ENCODE assay signal across 12 mouse cellular contexts in the genomic region with DNA sequence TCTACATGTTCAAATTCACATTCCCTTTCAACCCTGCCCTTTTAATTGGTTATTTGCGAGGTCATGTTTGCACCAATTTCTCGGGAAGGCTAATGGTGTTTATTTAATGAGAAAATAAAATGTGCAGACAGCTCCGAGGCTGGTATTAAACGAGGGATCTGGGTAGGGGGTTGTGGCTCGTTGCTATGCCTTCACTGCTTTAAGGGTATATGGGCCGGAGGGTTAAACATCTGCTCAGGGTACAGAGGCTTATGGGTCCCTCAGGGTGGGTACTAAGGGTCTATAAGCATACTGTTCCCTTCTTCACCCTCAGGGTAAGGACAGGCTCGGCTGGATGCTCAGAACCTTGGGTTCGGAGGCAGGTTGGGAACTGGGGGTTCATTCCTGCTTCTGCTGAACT.
DNase-seq lines count a peak whose midpoint lies in the region; ATAC-seq lines count a peak whose summit lies in the region.
"Had no signal": no experiment of that assay in that cellular context is flagged by ENCODE, and none has a peak within 500 bp of the region (broad histone marks: within the 10 kb centered on the region; RNA-seq: fewer than 3 reads in every experiment).

No protein-coding gene starts in this region.

- H3K4me2 ChIP-seq in heart, embryonic 11.5 days: no peak overlapping the region
- H3K4me2 ChIP-seq in hindbrain, embryonic 14.5 days (replicated peaks): no peak overlapping the region
- no peak overlapping the region for H3K4me2 ChIP-seq in midbrain, embryonic 15.5 days
- H3K4me2 ChIP-seq: lung, embryonic 15.5 days had no signal

- 0 out of 2 replicates have a peak overlapping the region, but pooled peaks have one; percentile 1 for H3K9ac ChIP-seq in heart, embryonic 11.5 days (ENCODE audit: low read depth, low read length)
- no peak overlapping the region for H3K9ac ChIP-seq in hindbrain, embryonic 14.5 days
- H3K9ac ChIP-seq in midbrain, embryonic 15.5 days: no peak overlapping the region
- H3K9ac ChIP-seq: lung, embryonic 15.5 days had no signal

- no peak for ATAC-seq in heart, embryonic 11.5 days (replicated peaks; ENCODE audit: insufficient number of reproducible peaks, low FRiP score, low TSS enrichment)
- no peak for ATAC-seq in hindbrain, embryonic 14.5 days (ENCODE audit: low FRiP score)
- no peak for ATAC-seq in midbrain, embryonic 15.5 days (replicated peaks)
- ATAC-seq in megakaryocyte, adult 5-6 weeks (ENCODE audit: poor library complexity, severe bottlenecking): no peak
- no peak for ATAC-seq in CD4-positive, CD25-positive, alpha-beta regulatory T cell, adult 4 months

- no peaks in the 10 kb centered on the region for H3K9me3 ChIP-seq in heart, embryonic 11.5 days (replicated peaks; ENCODE audit: control insufficient read depth, low read length)
- H3K9me3 ChIP-seq in hindbrain, embryonic 14.5 days (ENCODE audit: control insufficient read depth, low read length): no peaks in the 10 kb centered on the region
- no peaks in the 10 kb centered on the region for H3K9me3 ChIP-seq in midbrain, embryonic 15.5 days
- H3K9me3 ChIP-seq: lung, embryonic 15.5 days had no signal

- DNase-seq in heart, postnatal 10 days: no peak
- DNase-seq in forelimb bud, embryonic 11.5 days (ENCODE audit: low read depth, low spot score): peak; percentile 44
- no peak for DNase-seq in hindbrain, embryonic 14.5 days (ENCODE audit: low spot score)
- no peak for DNase-seq in layer of hippocampus, adult 18-20 months (ENCODE audit: low spot score in 2 of 2)
- DNase-seq: cerebellum, adult 11-12 months; gastrocnemius, postnatal 14 days; thymus, adult 2 months had no signal

- H3K36me3 ChIP-seq in heart, embryonic 11.5 days (ENCODE audit: control insufficient read depth, insufficient read depth, low read length): no peaks in the 10 kb centered on the region; the same call in 1 of the 2 replicates
- no peaks in the 10 kb centered on the region for H3K36me3 ChIP-seq in hindbrain, embryonic 14.5 days (replicated peaks; ENCODE audit: control insufficient read depth, insufficient read depth)
- no peaks in the 10 kb centered on the region for H3K36me3 ChIP-seq in midbrain, embryonic 15.5 days (replicated peaks)
- H3K36me3 ChIP-seq: lung, embryonic 15.5 days had no signal

- H3K4me3 ChIP-seq in heart, embryonic 11.5 days (ENCODE audit: low read depth, low read length): no peak overlapping the region
- H3K4me3 ChIP-seq in hindbrain, embryonic 14.5 days (replicated peaks; ENCODE audit: low read length): no peak overlapping the region
- no peak overlapping the region for H3K4me3 ChIP-seq in midbrain, embryonic 15.5 days
- H3K4me3 ChIP-seq: lung, embryonic 15.5 days had no signal

- H3K4me1 ChIP-seq in heart, embryonic 11.5 days (ENCODE audit: control insufficient read depth, insufficient read depth, low read length): peaks cover 70% of the 10 kb centered on the region
- peaks cover 47% of the 10 kb centered on the region for H3K4me1 ChIP-seq in hindbrain, embryonic 14.5 days (replicated peaks; ENCODE audit: control insufficient read depth, insufficient read depth, low read length)
- peaks cover 53% of the 10 kb centered on the region for H3K4me1 ChIP-seq in midbrain, embryonic 15.5 days

- no peaks in the 10 kb centered on the region for H3K27me3 ChIP-seq in heart, embryonic 11.5 days (ENCODE audit: control insufficient read depth, insufficient read depth, low read length)
- no peaks in the 10 kb centered on the region for H3K27me3 ChIP-seq in hindbrain, embryonic 14.5 days (ENCODE audit: control insufficient read depth, insufficient read depth, low read length)
- no peaks in the 10 kb centered on the region for H3K27me3 ChIP-seq in midbrain, embryonic 15.5 days (replicated peaks)
- H3K27me3 ChIP-seq: lung, embryonic 15.5 days had no signal

- WGBS in heart, embryonic 11.5 days (ENCODE audit: insufficient replicate concordance): 75% methylated on average over 8 of the region's 8 CpGs
- 32% methylated on average over 8 of the region's 8 CpGs for WGBS in hindbrain, embryonic 14.5 days
- WGBS in midbrain, embryonic 15.5 days: 28% methylated on average over 8 of the region's 8 CpGs

- no peak overlapping the region for H3K27ac ChIP-seq in heart, embryonic 11.5 days (ENCODE audit: low read depth, low read length)
- peak overlapping the region; percentile 51 for H3K27ac ChIP-seq in hindbrain, embryonic 14.5 days
- H3K27ac ChIP-seq in midbrain, embryonic 15.5 days: peak overlapping the region; percentile 68
- H3K27ac ChIP-seq: lung, embryonic 15.5 days had no signal

- intact Hi-C loops in heart, postnatal 10 days (cut with DNase I): loop anchor here (5.0 kb wide), 1 partner anchor 50 kb away; no protein-coding TSS in a partner anchor
